Mouse (Mus musculus) limb, embryonic 12.5 days (tissue): ENCODE data around the gene Sae1. TPM values are rescaled to one million over a fixed set of nuclear protein-coding genes. Genes with fewer than 3 reads are reported as not detected.
"Not testable (repeated sequence)": the region's sequence is repeated elsewhere in the genome, so short reads cannot be mapped to it uniquely, and the experiment has no call there.

Experiments used
- ATAC-seq: fragments of 200-750 bp; cut with Nextera tagmentation; 2 replicates; pipeline ENCODE4 v1.8.0; 2017; ENCODE audit warnings: low read depth, moderate TSS enrichment; ENCODE audit not compliant: insufficient number of reproducible peaks, insufficient read depth, low FRiP score, low TSS enrichment
- H3K27ac ChIP-seq: fragments of 300-500 bp; sonication (generic); 2 replicates; pipeline ENCODE4 v1.5.1; 2016; ENCODE audit warnings: mild to moderate bottlenecking, moderate library complexity
- H3K27me3 ChIP-seq: fragments of 300-500 bp; sonication (generic); 2 replicates; pipeline ENCODE4 v1.6.1; 2016; ENCODE audit warnings: mild to moderate bottlenecking, moderate library complexity
- H3K36me3 ChIP-seq: fragments of 300-500 bp; sonication (generic); 2 replicates; pipeline ENCODE4 v1.6.1; 2016; ENCODE audit warnings: mild to moderate bottlenecking, moderate library complexity
- H3K4me1 ChIP-seq: fragments of 300-500 bp; sonication (generic); replicated peaks from 2 replicates; pipeline ENCODE4 v1.6.1; 2016
- H3K4me2 ChIP-seq: fragments of 300-500 bp; sonication (generic); 2 replicates; pipeline ENCODE4 v1.6.1; 2016; ENCODE audit warnings: mild to moderate bottlenecking, moderate library complexity
- H3K4me3 ChIP-seq: fragments of 300-500 bp; sonication (generic); replicated peaks from 2 replicates; pipeline ENCODE4 v1.5.1; 2016; ENCODE audit warnings: mild to moderate bottlenecking
- H3K9ac ChIP-seq: fragments of 300-500 bp; sonication (generic); replicated peaks from 2 replicates; pipeline ENCODE4 v1.6.1; 2016; ENCODE audit warnings: mild to moderate bottlenecking, moderate library complexity
- H3K9me3 ChIP-seq: fragments of 300-500 bp; sonication (generic); 2 replicates; pipeline ENCODE4 v1.6.1; 2016; ENCODE audit warnings: mild to moderate bottlenecking, moderate library complexity
- WGBS: fragments of 180-500 bp; shearing (Covaris S2); methylation state at CpG from one replicate; pipeline ENCODE4 v1.1.7; 2016; 5-methylcytosine and 5-hydroxymethylcytosine counted together
- polyA plus RNA-seq: library from polyadenylated mRNA; unstranded; fragments of >200 nt; fragmentation: Nextera tagmentation; extraction: Ambion mirVana; gene quantifications from 2 replicates; pipeline ENCODE4 v1.2.1, GENCODE M21; 2016

The Sae1 gene
- polyA plus RNA-seq, 1 experiment from 2014 or later: 415 TPM

GRCm38 (mm10) chr7:16308093-16308492 lies 79.5 kb downstream of the Sae1 start, which contains the start of gene Bbc3:
Gene Bbc3 (plus strand): TSS chr7:16308393.
- H3K27ac ChIP-seq: peak within 1 kb of the TSS; percentile 41; the same call in 1 of the 2 replicates
- H3K4me3 ChIP-seq: peak within 1 kb of the TSS; percentile 69
- H3K4me2 ChIP-seq: peak within 1 kb of the TSS; percentile 99
- ATAC-seq, H3K9me3 ChIP-seq, H3K36me3 ChIP-seq: not testable (repeated sequence)
- peaks cover 29% of the 10 kb centered on the region for H3K27me3 ChIP-seq
- peaks cover 46% of the 10 kb centered on the region for H3K4me1 ChIP-seq
- 48% methylated on average over 1 of the region's 1 CpGs for WGBS
- H3K9ac ChIP-seq: peak within 1 kb of the TSS; percentile 53; the same call in 1 of the 2 replicates

- not testable (repeated sequence) for H3K9me3 ChIP-seq, H3K27ac ChIP-seq, H3K4me2 ChIP-seq, H3K36me3 ChIP-seq, H3K4me3 ChIP-seq, ATAC-seq, H3K9ac ChIP-seq
- 74% methylated on average over 6 of the region's 6 CpGs for WGBS
- Histone ChIP-seq H3K4me1 (peaks cover 37% of the 10 kb centered on the region), H3K27me3 (peaks cover 25% of the 10 kb centered on the region)
Observed at GRCm38 (mm10) chr7:16307141-16307540, 80.5 kb downstream of the Sae1 start.

- Histone ChIP-seq H3K9me3 (no peaks in the 10 kb centered on the region), H3K9ac (peak overlapping the region; percentile 63), H3K27me3 (no peaks in the 10 kb centered on the region), H3K4me1 (peaks cover 36% of the 10 kb centered on the region), H3K27ac (peak overlapping the region; percentile 74), H3K36me3 (no peaks in the 10 kb centered on the region), H3K4me2 (peak overlapping the region; percentile 75), H3K4me3 (peak overlapping the region; percentile 51)
- 1% methylated on average over 52 of the region's 52 CpGs for WGBS
- peak; percentile 84 for ATAC-seq
Observed at GRCm38 (mm10) chr7:16299419-16300035, 88.1 kb downstream of the Sae1 start.

GRCm38 (mm10) chr7:16298927-16299326 lies 88.7 kb downstream of the Sae1 start:
- no peak overlapping the region for H3K9ac ChIP-seq

GRCm38 (mm10) chr7:16297616-16298015 lies 90.0 kb downstream of the Sae1 start:
- Histone ChIP-seq H3K4me1 (peaks cover 36% of the 10 kb centered on the region), H3K9me3 (no peaks in the 10 kb centered on the region), H3K36me3 (no peaks in the 10 kb centered on the region), H3K27me3 (no peaks in the 10 kb centered on the region), H3K4me2 (peak overlapping the region; percentile 88), H3K27ac (peak overlapping the region; percentile 89; the same call in 1 of the 2 replicates), H3K9ac (no peak overlapping the region), H3K4me3 (no peak overlapping the region)
- no peak for ATAC-seq
- 66% methylated on average over 2 of the region's 2 CpGs for WGBS

More at GRCm38 (mm10) chr7:16298927-16299326, 88.7 kb downstream of the Sae1 start:
- peak overlapping the region; percentile 74 for H3K27ac ChIP-seq
- H3K27me3 ChIP-seq: no peaks in the 10 kb centered on the region
- peaks cover 36% of the 10 kb centered on the region for H3K4me1 ChIP-seq
- peak overlapping the region; percentile 75 for H3K4me2 ChIP-seq
- no peaks in the 10 kb centered on the region for H3K9me3 ChIP-seq
- 84% methylated on average over 5 of the region's 5 CpGs for WGBS
- no peaks in the 10 kb centered on the region for H3K36me3 ChIP-seq
- ATAC-seq: no peak
- peak overlapping the region; percentile 51 for H3K4me3 ChIP-seq

GRCm38 (mm10) chr7:16296766-16297390 lies 90.7 kb downstream of the Sae1 start:
- peak overlapping the region; percentile 36 for H3K4me3 ChIP-seq
- H3K27me3 ChIP-seq: no peaks in the 10 kb centered on the region
- H3K4me1 ChIP-seq: peaks cover 36% of the 10 kb centered on the region
- H3K36me3 ChIP-seq: no peaks in the 10 kb centered on the region
- H3K9ac ChIP-seq: peak overlapping the region; percentile 50
- H3K27ac ChIP-seq: peak overlapping the region; percentile 89
- no peaks in the 10 kb centered on the region for H3K9me3 ChIP-seq
- WGBS: under 1% methylated on average over 22 of the region's 22 CpGs
- H3K4me2 ChIP-seq: peak overlapping the region; percentile 88
- no peak for ATAC-seq

- Histone ChIP-seq H3K4me3 (peak overlapping the region; percentile 36; the same call in 1 of the 2 replicates), H3K27me3 (no peaks in the 10 kb centered on the region), H3K4me2 (peak overlapping the region; percentile 88), H3K9me3 (no peaks in the 10 kb centered on the region), H3K36me3 (no peaks in the 10 kb centered on the region), H3K9ac (no peak overlapping the region), H3K27ac (peak overlapping the region; percentile 89), H3K4me1 (peaks cover 36% of the 10 kb centered on the region)
- ATAC-seq: no peak
- WGBS: 33% methylated on average over 2 of the region's 2 CpGs
Observed at GRCm38 (mm10) chr7:16296146-16296545, 91.5 kb downstream of the Sae1 start.

- Histone ChIP-seq H3K4me1 (peaks cover 36% of the 10 kb centered on the region), H3K27me3 (no peaks in the 10 kb centered on the region), H3K4me3 (peak overlapping the region; percentile 52), H3K9ac (peak overlapping the region; percentile 53), H3K9me3 (no peaks in the 10 kb centered on the region), H3K27ac (peak overlapping the region; percentile 89), H3K4me2 (peak overlapping the region; percentile 88), H3K36me3 (no peaks in the 10 kb centered on the region)
- peak; percentile 28; the same call in 1 of the 2 replicates for ATAC-seq
- 2% methylated on average over 40 of the region's 41 CpGs for WGBS
Observed at GRCm38 (mm10) chr7:16295321-16295900, 92.2 kb downstream of the Sae1 start.

GRCm38 (mm10) chr7:16294837-16295236 lies 92.8 kb downstream of the Sae1 start:
- under 1% methylated on average over 23 of the region's 23 CpGs for WGBS

GRCm38 (mm10) chr7:16294346-16294745 lies 93.3 kb downstream of the Sae1 start:
- no peak overlapping the region for H3K27ac ChIP-seq
- ATAC-seq: no peak
- H3K4me1 ChIP-seq: peaks cover 29% of the 10 kb centered on the region
- WGBS: 31% methylated on average over 4 of the region's 4 CpGs
- no peaks in the 10 kb centered on the region for H3K27me3 ChIP-seq
- no peaks in the 10 kb centered on the region for H3K36me3 ChIP-seq
- H3K9me3 ChIP-seq: no peaks in the 10 kb centered on the region
- H3K9ac ChIP-seq: no peak overlapping the region
- peak overlapping the region; percentile 52; the same call in 1 of the 2 replicates for H3K4me3 ChIP-seq
- H3K4me2 ChIP-seq: peak overlapping the region; percentile 88

More at GRCm38 (mm10) chr7:16294837-16295236, 92.8 kb downstream of the Sae1 start:
- Histone ChIP-seq H3K4me2 (peak overlapping the region; percentile 88), H3K27ac (peak overlapping the region; percentile 89), H3K4me1 (peaks cover 31% of the 10 kb centered on the region), H3K4me3 (peak overlapping the region; percentile 52), H3K9ac (peak overlapping the region; percentile 53), H3K27me3 (no peaks in the 10 kb centered on the region), H3K36me3 (no peaks in the 10 kb centered on the region), H3K9me3 (no peaks in the 10 kb centered on the region)
- ATAC-seq: no peak; the same call in 1 of the 2 replicates

GRCm38 (mm10) chr7:16287791-16288190 lies 99.8 kb downstream of the Sae1 start:
- WGBS: 75% methylated on average over 1 of the region's 1 CpGs
- Histone ChIP-seq H3K36me3 (peaks cover 17% of the 10 kb centered on the region), H3K27ac (no peak overlapping the region), H3K9ac (no peak overlapping the region), H3K4me2 (no peak overlapping the region), H3K9me3 (no peaks in the 10 kb centered on the region), H3K27me3 (no peaks in the 10 kb centered on the region), H3K4me3 (no peak overlapping the region), H3K4me1 (peaks cover 11% of the 10 kb centered on the region)
- ATAC-seq: no peak
